Mouse (Mus musculus): ENCODE measurements around the gene Atp6v0e. TPM values are rescaled to one million over a fixed set of nuclear protein-coding genes. Genes with fewer than 3 reads are reported as not detected.

Atp6v0e gene
- polyA plus RNA-seq, 1 experiment from 2014 or later, result 123 TPM

- no peak for DNase-seq (ENCODE audit: low spot score)
Measured at GRCm38 (mm10) chr17:26724790-26725189, 61.8 kb downstream of the Atp6v0e start.

GRCm38 (mm10) chr17:26726674-26727073 is 63.6 kb downstream of the Atp6v0e start:
- H3K4me2 ChIP-seq (replicated peaks; ENCODE audit: low read depth, low read length), result no peak overlapping the region
- no peak overlapping the region for H3K4me3 ChIP-seq (ENCODE audit: low read depth, low read length)
- H3K36me3 ChIP-seq (ENCODE audit: control insufficient read depth, insufficient read depth, low read length), result no peaks in the 10 kb centered on the region
- H3K27me3 ChIP-seq (ENCODE audit: control insufficient read depth, insufficient read depth, low read length), result no peaks in the 10 kb centered on the region
- no peak for ATAC-seq (ENCODE audit: low FRiP score)
- DNase-seq (ENCODE audit: low spot score), result no peak
- 86% methylated on average over 1 of the region's 1 CpGs for WGBS
- no peaks in the 10 kb centered on the region for H3K9me3 ChIP-seq (ENCODE audit: control insufficient read depth, low read length)
- H3K27ac ChIP-seq (ENCODE audit: low read depth, low read length), result no peak overlapping the region
- H3K4me1 ChIP-seq (replicated peaks; ENCODE audit: control insufficient read depth, insufficient read depth, low read length), result no peaks in the 10 kb centered on the region
- no peak overlapping the region for H3K9ac ChIP-seq (ENCODE audit: low read depth, low read length)

More at GRCm38 (mm10) chr17:26724790-26725189, 61.8 kb downstream of the Atp6v0e start:
- Histone ChIP-seq H3K27me3 (ENCODE audit: control insufficient read depth, insufficient read depth, low read length) (no peaks in the 10 kb centered on the region), H3K9ac (ENCODE audit: low read depth, low read length) (no peak overlapping the region), H3K9me3 (ENCODE audit: control insufficient read depth, low read length) (no peaks in the 10 kb centered on the region), H3K4me3 (ENCODE audit: low read depth, low read length) (no peak overlapping the region), H3K4me1 (replicated peaks; ENCODE audit: control insufficient read depth, insufficient read depth, low read length) (no peaks in the 10 kb centered on the region), H3K4me2 (replicated peaks; ENCODE audit: low read depth, low read length) (no peak overlapping the region), H3K27ac (ENCODE audit: low read depth, low read length) (no peak overlapping the region), H3K36me3 (ENCODE audit: control insufficient read depth, insufficient read depth, low read length) (no peaks in the 10 kb centered on the region)
- ATAC-seq (ENCODE audit: low FRiP score), result no peak
- WGBS, result 46% methylated on average over 1 of the region's 1 CpGs

- 66% methylated on average over 3 of the region's 3 CpGs for WGBS
- Histone ChIP-seq H3K4me3 (ENCODE audit: low read depth, low read length) (no peak overlapping the region), H3K4me2 (replicated peaks; ENCODE audit: low read depth, low read length) (no peak overlapping the region), H3K4me1 (replicated peaks; ENCODE audit: control insufficient read depth, insufficient read depth, low read length) (no peaks in the 10 kb centered on the region), H3K36me3 (ENCODE audit: control insufficient read depth, insufficient read depth, low read length) (no peaks in the 10 kb centered on the region), H3K27me3 (ENCODE audit: control insufficient read depth, insufficient read depth, low read length) (no peaks in the 10 kb centered on the region), H3K27ac (ENCODE audit: low read depth, low read length) (no peak overlapping the region), H3K9ac (ENCODE audit: low read depth, low read length) (no peak overlapping the region), H3K9me3 (ENCODE audit: control insufficient read depth, low read length) (no peaks in the 10 kb centered on the region)
- DNase-seq (ENCODE audit: low spot score) (no peak), ATAC-seq (ENCODE audit: low FRiP score) (no peak)
Measured at GRCm38 (mm10) chr17:26727110-26727755, 64.2 kb downstream of the Atp6v0e start.

GRCm38 (mm10) chr17:26742581-26742980 is 79.5 kb downstream of the Atp6v0e start:
- H3K27ac ChIP-seq (ENCODE audit: low read depth, low read length), result no peak overlapping the region
- ATAC-seq (ENCODE audit: low FRiP score) (no peak), DNase-seq (ENCODE audit: low spot score) (no peak)
- H3K9me3 ChIP-seq (ENCODE audit: control insufficient read depth, low read length), result no peaks in the 10 kb centered on the region
- H3K9ac ChIP-seq (ENCODE audit: low read depth, low read length), result no peak overlapping the region
- no peaks in the 10 kb centered on the region for H3K36me3 ChIP-seq (ENCODE audit: control insufficient read depth, insufficient read depth, low read length)
- no peak overlapping the region for H3K4me2 ChIP-seq (replicated peaks; ENCODE audit: low read depth, low read length)
- H3K4me1 ChIP-seq (replicated peaks; ENCODE audit: control insufficient read depth, insufficient read depth, low read length), result no peaks in the 10 kb centered on the region
- WGBS, result 60% methylated on average over 4 of the region's 4 CpGs
- H3K4me3 ChIP-seq (ENCODE audit: low read depth, low read length), result no peak overlapping the region
- no peaks in the 10 kb centered on the region for H3K27me3 ChIP-seq (ENCODE audit: control insufficient read depth, insufficient read depth, low read length)

GRCm38 (mm10) chr17:26743294-26743693 is 80.3 kb downstream of the Atp6v0e start:
- DNase-seq (ENCODE audit: low spot score), result no peak

More at GRCm38 (mm10) chr17:26743294-26743693, 80.3 kb downstream of the Atp6v0e start:
- WGBS, result 56% methylated on average over 1 of the region's 1 CpGs
- H3K4me3 ChIP-seq (ENCODE audit: low read depth, low read length), result no peak overlapping the region
- H3K4me2 ChIP-seq (replicated peaks; ENCODE audit: low read depth, low read length), result no peak overlapping the region
- H3K27me3 ChIP-seq (ENCODE audit: control insufficient read depth, insufficient read depth, low read length), result no peaks in the 10 kb centered on the region
- no peaks in the 10 kb centered on the region for H3K36me3 ChIP-seq (ENCODE audit: control insufficient read depth, insufficient read depth, low read length)
- no peak overlapping the region for H3K27ac ChIP-seq (ENCODE audit: low read depth, low read length)
- no peaks in the 10 kb centered on the region for H3K4me1 ChIP-seq (replicated peaks; ENCODE audit: control insufficient read depth, insufficient read depth, low read length)
- H3K9ac ChIP-seq (ENCODE audit: low read depth, low read length), result no peak overlapping the region
- H3K9me3 ChIP-seq (ENCODE audit: control insufficient read depth, low read length), result no peaks in the 10 kb centered on the region
- ATAC-seq (ENCODE audit: low FRiP score), result no peak

Other genes starting within 250 kb of the Atp6v0e start
- gene Neurl1b, start 248.4 kb upstream of the Atp6v0e start, polyA plus RNA-seq (2014; fragmentation: Nextera tagmentation; extraction: Ambion mirVana), result 0.25 and 0.79 TPM in 2 replicates
- 112 and 119 TPM in 2 replicates for gene Ergic1, start 101.7 kb upstream of the Atp6v0e start, polyA plus RNA-seq (2014; fragmentation: Nextera tagmentation; extraction: Ambion mirVana)
- 34.9 and 39.0 TPM in 2 replicates for gene Dusp1, start 101.1 kb upstream of the Atp6v0e start, polyA plus RNA-seq (2014; fragmentation: Nextera tagmentation; extraction: Ambion mirVana)
- 4.1 and 10.2 TPM in 2 replicates for gene Crebrf, start 52.4 kb downstream of the Atp6v0e start, polyA plus RNA-seq (2014; fragmentation: Nextera tagmentation; extraction: Ambion mirVana)
- 45.9 and 52.9 TPM in 2 replicates for gene Bnip1, start 117.8 kb downstream of the Atp6v0e start, polyA plus RNA-seq (2014; fragmentation: Nextera tagmentation; extraction: Ambion mirVana)
- not detected in 2 replicates for gene Nkx2-5, start 181.8 kb downstream of the Atp6v0e start, polyA plus RNA-seq (2014; fragmentation: Nextera tagmentation; extraction: Ambion mirVana)

All from hindbrain, embryonic 11.5 days (tissue).